Mouse (Mus musculus) ovary, postnatal 36 days (tissue): ENCODE results near the gene Supt3.

Experiments
- DNase-seq: peaks from one replicate; pipeline ENCODE4 v3.0.0; 2022; ENCODE audit warnings: low spot score, mixed read lengths

Gene Supt3

DNA sequence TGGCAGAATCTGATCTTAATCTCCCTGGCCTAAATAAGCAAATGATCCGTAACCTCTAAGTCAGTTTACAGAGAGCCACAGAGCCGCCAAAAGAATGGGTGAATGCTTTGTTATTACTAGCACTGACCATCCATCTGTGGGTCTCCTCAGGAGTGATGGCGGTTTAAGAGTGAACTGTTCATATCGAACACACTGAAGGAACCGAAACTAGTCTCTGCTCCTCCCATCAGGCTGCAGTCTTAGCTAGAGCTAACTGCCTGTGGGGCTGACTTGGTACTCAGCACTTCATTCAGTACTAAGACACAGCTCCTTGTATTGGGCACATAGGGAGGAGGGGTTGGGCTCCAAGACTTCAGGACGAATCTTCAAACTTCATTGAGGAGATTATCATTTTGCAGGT lies 280.8 kb downstream of the Supt3 start:
- DNase-seq, result no peak

DNA sequence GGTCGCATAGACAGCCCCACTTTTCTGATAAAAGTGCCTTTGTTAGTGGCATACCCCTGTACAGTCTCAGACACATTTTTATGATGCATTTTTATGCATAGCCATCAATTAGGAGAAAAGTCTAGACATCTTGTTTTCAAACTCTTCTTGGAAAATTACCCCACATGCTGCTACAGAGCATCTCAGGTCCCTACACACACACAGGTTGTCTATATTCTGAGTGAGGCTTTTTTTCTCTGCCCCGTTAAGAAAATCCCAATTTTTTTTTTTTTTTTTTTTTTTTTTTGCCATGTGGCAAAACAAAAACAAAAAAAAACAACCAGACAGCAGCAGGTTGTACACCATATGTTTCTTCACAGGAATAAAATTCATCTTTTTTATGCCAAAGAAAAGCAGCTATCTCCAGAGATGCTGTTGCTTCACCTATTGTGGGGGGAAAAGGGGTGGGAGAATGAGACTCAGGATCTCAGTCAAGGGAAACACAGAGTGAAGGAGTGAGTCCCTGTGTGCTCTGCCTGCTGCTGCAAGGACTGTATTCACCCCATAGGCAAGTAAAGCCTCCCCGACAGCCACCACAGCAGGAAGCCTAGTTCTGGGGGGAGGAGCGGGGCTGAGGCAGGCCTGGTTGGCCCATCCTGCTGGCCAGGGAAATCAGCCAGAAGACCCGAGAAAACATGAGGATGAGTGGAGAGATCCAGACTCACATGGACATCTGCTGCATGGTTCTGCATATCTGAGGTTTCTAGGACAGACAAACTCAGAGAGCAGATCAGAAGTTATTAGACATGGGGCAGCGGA lies 281.8 kb downstream of the Supt3 start:
- no peak for DNase-seq

DNA sequence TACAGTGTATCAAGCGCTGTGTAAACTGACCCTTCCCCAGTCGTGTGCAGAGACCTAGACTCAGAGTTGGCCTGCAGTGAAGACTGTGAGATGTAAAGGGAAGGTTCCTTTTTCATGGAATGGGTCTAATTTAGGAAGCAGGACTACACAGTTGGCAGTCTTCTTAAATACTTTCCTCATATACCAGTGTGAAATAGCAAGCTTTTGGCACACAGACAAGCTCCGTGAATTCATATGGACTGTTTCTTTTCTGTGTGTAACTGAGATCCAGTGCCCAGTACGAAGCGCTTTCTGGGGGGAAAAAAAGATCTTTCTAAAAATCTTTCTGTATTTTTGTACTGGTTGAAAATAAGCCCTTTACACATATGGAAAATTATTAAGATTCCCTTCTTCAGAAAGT lies 286.8 kb downstream of the Supt3 start:
- DNase-seq, result no peak

DNA sequence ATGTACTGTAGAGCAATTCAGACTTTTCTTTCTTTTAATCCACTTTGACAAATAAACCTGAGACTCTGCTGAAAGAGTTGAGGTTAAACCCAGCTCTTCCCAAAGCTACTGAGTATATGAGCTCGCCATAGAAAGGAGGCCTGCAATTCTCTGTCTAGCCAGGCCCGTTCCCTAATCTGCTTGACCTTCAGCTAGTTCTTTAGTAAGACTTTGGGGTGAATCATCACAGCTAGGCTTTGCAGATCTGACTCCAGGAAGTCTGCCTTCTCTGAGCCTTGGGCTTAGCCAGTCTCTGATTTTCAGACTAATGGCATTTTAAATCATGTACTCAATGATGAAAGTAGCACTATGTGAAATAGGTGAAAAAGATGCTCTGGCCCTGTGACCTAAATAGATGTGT lies 288.5 kb downstream of the Supt3 start:
- DNase-seq, result no peak

DNA sequence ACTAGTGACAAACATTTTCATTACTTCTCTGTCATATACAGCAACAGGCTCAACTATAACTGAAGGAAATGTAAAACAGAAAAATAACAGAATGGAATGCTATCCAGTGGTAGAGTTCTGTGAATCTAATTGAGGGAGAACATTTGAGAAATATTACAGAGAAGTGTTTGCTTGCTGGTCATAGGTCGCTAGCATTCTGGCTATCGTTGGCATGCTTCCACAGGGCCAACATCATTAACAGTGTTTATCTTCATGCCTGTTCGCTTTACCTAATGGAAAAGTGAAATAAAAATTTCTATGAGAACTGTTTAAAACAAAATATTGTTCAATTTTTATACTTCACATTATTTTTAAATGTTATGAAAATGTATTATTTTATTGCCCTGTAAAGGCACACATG lies 290.5 kb downstream of the Supt3 start:
- DNase-seq, result no peak

DNA sequence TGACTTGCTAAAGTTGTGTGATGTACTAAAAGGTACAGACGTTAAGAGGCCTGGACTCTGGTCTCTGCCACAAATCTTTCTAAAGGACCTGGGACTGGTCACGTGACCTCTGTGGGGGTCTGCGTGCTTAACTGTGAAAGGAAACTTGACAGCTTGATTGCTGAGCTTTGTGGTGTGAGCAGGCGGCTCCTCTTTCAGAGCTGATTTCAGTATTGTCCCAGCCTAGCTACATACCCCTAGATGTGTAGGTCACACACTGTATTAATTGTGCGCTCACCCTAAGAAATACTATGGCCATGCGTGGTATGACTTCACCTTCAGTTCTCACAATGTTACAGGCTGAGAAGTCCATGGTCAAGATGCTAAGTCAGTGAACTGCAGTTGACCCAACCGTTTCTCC lies 291.4 kb downstream of the Supt3 start:
- DNase-seq, result no peak

DNA sequence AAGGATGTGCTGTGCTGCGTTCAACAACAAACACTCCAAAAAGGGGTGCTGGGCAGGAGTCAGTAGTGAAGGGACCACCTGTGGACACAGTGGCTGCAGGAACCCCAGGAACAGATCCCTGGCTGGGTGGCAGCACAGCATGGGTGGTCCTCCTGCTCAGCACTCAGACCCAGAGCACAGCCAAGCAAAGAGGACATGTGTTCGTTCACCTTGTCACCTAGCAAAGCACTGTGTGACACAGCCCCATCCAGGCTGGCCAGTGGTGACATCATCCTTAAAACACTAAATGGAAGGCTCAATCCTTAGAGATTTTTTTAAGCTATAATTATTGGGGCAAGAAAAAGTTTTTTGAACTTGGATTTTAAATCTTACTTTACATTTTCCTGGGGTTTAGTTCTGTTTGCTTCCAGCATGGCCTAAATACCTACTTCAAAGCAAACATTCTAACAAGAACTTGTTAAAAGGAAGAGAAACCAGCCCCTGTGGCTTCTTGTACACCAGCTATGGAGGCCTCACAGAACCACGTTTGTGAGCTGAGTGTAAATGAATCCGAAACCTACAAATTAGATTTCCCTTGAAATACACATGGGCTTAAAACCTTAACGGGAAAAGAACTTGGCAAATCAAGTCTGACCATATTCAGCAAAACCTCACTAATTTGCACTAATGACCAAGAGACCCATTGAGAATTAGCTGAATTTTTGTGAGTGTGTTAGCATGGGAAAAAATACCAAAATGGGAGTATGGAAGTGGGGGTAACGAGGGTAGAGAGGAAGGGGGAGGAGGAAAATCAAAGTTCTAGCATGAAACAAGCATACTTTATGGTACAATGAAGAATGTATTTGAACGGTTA lies 295.8 kb downstream of the Supt3 start:
- no peak for DNase-seq

DNA sequence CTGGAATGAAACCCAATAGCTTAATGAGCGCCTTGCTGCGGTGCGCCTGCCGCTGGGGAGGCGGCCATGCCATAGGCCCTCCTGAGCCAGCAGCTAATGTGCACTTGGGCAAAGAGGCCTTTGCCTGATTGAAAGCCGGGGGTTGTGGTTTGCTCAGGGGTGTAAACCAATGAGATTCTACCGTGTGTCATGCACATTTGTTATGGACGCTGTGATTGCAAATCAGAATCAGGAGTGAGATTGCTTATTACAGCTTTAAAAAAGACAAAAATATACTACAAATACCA lies 296.3 kb downstream of the Supt3 start:
- DNase-seq, result no peak

DNA sequence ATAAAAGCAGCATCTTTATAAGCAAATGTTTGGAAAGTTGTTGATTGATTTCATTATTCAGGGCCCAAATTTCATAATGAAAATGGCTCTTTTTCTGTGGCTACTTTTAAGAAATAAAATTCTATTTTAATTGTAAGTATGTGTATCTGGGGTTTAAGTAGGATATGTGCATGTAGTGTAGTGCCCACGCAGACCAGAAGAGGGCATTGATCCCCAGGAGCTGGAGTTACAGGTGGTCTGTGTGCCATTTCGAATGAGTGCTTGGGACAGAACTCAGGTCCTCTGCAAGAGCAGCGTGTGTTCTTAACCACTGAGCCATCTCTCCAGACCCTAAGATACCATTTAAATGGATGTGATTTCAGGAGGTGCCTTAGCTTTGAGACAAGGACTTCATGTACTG lies 296.8 kb downstream of the Supt3 start:
- no peak for DNase-seq

DNA sequence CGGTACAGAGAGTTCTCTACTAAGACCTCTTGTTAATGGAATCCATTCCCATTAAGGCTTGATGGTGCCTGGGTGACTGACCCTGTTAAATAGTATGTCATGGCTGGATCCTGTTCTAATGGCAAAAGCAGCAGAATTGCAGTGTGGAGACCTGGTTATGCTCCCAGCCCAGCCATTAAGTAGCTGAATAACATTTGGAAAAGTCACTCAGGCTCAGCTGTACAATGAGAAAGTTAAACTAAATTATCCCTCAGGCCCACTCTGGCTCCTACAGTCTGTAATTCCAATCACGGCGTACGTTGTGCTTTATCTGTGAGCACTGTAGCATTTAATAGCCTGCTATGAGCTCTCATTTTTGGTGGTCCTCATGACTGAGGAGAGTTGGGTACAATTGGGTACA lies 300.0 kb downstream of the Supt3 start:
- no peak for DNase-seq

DNA sequence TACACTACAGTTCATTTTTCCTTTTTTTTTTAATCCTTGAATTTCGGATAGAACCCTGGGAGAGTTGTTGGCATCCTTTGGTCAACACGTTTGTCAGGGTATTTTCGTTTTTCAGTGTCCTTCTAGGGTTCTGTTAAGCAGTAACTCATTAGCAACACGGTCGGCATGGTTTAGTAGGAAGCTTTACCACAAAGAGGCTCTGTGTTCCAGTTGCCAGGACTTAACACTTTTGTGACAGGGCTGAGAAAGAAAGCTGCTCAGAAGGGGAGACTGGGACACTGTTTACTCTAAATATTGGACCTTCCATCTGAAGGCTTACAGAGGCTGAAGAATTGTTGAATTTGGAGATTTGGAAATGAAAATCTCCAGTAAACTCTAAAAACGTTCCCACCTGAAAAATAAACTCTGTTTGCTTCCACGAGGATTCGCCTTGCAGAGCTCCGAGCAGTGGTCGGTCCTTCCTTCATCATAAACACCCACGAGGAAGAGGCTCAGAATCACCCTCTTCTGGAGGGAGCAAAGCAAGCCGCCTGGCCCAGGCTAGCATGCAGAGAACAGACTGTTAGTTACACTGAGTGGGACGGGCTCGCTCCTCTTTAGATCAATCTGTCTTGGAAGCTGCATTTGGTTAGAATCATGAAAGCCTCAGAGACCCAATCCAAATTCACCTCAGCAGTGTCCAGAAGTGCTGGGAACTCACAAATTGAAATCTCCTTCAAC lies 301.1 kb downstream of the Supt3 start:
- no peak for DNase-seq

DNA sequence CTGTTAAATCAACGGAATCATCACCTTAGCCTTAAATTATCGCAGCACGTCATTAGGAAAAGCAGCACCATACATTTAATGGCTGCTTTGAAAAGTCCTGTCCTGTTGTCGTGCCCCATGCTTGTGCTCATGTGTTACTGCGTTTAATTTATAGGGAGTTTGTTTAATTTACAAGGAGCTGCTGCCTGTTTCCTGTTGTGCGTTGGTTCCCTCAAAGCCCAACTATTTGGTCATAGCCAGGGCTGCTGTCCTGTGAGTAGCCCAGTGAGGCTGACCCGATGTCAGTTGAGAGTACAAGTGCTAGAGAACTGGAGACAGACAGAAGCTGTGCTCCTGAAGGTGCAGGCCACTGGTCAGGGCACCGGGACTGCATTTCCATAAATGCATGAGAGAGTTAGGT lies 304.6 kb downstream of the Supt3 start:
- no peak for DNase-seq

DNA sequence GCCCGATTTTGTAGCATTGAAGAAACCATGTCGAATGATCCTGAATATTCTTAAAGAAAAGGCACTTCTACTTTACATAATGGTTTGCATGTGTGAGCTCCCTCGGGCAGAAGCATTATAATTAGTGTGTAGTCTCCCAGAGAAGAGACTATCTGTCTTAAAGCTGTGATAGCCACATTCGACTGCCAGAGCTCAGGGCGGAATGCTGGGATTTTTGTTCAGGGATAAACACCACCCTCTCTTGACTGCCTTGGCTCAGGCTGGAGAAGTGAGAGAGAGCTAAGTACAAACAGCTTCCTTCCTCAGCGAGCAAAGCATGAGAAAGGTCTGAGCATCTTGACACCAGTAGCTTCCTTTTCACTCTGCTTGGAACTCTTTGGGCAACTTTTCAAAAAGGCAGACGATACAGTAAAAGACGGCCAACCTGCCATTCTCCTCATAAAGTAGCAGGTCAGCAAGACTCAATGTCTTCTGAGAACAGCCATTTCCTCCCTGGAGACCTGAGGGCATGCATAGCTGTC lies 305.1 kb downstream of the Supt3 start:
- DNase-seq, result no peak

DNA sequence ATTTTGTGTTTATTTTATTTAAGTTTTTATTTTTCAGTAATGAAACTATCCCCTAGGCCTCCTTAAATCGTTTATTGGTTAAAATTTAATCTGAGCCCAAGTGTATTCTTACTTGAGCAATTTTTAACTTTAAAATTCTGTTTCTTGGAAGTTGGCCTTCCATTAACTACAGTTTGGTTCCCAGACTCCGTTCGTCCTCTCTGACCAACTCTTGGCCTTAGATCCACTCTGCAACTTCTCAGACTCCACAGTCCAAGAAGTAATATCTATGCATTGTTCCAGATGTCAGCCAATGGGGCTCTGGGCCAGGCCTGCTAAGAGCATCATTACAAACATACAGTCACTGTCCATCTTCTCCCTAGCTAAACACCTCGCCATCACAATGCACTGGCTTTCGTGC lies 309.4 kb downstream of the Supt3 start:
- DNase-seq, result no peak

DNA sequence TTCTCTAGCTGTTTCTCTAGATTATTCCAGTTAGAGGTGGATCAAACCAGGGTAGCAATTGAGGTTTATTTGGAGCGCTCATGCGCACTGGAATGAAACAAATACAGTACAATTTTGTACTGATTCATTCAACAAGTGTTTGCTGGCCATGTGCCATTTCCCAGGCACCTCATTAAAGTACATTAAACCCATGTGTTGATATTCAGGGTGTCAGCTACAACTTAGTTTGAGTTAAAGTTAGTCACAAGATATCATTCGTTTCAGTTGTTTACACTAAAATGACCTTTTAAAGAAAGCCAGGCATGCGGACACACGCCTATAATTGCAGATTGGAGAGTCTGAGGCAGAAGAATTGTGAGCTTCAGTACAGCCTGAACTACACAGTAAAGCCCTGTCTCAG lies 310.1 kb downstream of the Supt3 start:
- no peak for DNase-seq

DNA sequence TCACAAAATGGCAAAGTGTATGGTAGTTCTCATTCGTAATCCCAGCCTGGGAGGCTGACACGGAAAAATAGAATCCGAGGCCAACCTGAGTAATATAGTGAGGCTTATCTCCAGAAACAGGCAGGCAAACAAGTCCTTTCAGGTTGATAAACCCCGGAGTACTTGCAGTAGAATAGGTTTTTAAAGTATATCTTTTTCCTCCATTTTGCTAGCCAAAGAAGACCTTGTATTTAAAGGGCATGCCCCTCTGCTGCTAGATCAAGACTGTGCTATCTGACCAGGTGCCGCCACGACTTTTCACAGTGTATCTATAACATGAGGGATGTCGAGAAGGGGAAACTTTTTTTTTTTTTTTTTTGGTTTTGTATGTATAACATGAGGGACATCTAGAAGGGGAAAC lies 324.1 kb downstream of the Supt3 start:
- DNase-seq, result no peak

DNA sequence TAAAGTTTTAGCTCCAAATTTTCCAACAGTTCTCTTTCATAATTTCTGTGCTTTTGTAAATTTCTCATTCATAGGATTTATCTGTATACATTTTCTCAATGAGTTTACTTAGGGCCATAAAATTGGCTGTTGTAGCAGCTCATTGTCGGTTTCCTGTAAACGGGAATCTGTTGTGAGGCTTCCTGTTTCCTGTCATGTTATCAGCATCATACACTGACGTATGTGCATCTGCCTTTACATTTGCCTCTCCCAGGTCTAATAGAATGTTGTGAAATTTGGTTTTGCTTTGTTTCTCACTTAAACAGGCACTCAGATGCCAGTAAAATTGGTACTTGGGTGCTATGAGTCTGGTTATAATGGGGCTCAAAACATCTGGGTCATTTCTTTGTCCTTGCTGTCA lies 338.4 kb downstream of the Supt3 start:
- no peak for DNase-seq

DNA sequence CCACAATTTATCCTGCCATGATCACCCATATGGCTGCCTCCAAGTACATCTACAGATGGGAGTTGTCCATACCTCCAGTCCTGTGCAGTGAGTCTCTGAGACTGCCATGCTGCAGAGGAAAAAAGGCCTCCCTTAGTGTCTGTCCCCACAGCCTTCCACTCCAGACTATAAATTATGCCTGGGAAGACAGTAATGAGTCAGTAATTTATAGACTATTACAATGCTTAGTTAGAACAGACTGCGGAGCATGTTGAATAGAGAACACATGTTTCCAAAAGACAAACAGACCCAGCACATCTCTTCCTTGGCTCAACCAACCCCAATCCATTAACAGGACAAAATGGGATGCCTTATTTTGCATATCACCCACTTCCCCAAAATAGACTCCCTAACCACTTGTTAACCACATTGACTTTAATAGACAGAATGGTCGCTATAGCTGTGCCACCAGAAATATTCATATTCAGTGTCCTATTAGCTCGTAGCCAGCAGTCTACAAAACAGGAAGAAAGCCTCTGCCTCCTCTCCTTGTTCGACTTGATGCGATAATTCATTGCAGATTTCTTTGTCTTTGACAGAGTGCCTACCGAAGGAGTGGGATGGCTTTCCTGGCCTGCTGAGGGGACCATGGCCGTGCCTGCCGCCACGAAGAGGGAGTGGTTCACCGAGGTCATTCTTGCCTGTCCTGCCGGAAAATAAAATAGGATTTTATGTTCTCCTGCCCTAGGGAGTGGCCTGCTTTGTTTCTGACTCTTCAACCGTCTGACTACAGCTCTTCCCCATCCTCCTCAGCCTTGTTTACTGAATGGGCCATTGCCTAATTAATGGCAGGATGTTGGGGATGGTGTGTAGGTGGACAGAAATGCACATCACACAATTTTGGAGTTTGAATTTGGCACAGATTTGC lies 341.9 kb downstream of the Supt3 start:
- DNase-seq, result no peak

DNA sequence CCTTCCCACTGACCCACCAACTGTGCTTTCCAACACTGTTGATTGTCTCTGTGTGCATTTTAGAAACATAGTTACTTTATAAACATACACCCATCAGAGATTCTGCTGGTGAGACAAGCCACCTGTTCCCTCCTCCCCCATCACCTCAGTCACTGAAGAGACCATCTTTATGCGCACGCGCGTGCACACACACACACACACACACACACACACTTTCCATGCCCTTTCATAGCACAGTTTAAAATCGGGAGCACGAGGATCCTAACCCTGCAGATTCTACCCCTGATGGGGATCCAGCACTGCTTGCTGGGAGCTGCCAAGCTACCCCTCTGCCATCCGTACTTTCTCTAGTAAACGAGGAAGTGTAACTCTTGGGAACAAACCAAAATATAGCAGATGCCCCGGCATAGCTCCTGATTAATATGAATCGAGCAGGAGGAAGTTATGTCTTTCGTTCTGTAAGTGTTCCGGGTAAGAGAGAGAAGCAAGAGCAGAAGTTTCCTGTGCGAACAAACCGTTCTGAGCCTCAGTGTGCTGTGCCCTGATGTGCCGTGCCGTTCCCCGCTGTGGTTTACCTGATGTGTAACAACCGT lies 342.8 kb downstream of the Supt3 start:
- no peak for DNase-seq

DNA sequence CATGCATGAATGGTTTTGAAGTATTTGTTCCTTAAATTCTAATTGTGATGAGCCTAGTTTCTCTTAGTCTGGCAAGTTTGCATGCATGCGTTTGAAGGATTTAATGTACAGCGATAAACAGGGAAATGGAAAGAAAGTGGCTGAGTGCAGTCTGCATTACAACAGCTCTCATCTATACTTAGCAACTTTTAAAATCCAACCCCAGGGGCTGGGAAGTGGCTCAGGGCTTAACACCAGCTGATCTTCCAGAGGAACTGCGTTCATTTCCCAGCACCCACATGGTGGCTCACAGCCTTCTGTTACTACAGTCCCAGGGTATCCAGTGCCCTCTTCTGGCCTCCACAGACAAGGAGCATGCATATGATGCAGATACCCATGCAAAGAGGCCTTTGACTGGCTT lies 346.9 kb downstream of the Supt3 start:
- no peak for DNase-seq

DNA sequence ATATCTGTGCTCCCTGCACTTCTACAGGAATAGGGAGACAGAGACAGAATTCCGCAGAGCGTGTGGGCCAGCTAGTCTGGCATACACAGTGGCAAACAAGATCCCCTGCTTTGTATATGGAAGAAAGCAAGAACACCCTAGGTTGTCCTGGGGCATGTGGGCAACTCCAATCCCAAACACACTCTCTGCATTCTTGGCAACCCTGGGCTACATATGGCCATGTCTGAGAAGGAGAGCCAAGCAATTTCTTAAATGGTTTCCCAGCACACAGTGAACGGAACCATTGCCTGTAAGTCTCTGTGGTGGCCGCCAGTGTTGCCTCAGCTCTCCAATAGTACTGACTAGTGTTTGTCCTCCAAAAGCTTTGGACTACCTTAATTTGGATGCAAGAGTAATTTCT lies 351.7 kb downstream of the Supt3 start:
- DNase-seq, result no peak
